Mouse (Mus musculus) cortical plate, adult 2 months (tissue): ENCODE results near the gene Rap1gap.

Source experiments
- CTCF ChIP-seq: fragments of 200-500 bp; IDR thresholded peaks from 2 replicates; pipeline ENCODE4 v1.5.1; 2011; ENCODE audit warnings: mild to moderate bottlenecking, control low read depth, low read length; ENCODE audit not compliant: insufficient read depth; ENCODE audit errors: extremely low read depth
- POLR2A ChIP-seq: fragments of 200-500 bp; IDR thresholded peaks from 2 replicates; pipeline ENCODE4 v1.6.1; 2011; ENCODE audit warnings: mild to moderate bottlenecking, low read length, control low read depth; ENCODE audit not compliant: insufficient read depth; ENCODE audit errors: extremely low read depth

DNA sequence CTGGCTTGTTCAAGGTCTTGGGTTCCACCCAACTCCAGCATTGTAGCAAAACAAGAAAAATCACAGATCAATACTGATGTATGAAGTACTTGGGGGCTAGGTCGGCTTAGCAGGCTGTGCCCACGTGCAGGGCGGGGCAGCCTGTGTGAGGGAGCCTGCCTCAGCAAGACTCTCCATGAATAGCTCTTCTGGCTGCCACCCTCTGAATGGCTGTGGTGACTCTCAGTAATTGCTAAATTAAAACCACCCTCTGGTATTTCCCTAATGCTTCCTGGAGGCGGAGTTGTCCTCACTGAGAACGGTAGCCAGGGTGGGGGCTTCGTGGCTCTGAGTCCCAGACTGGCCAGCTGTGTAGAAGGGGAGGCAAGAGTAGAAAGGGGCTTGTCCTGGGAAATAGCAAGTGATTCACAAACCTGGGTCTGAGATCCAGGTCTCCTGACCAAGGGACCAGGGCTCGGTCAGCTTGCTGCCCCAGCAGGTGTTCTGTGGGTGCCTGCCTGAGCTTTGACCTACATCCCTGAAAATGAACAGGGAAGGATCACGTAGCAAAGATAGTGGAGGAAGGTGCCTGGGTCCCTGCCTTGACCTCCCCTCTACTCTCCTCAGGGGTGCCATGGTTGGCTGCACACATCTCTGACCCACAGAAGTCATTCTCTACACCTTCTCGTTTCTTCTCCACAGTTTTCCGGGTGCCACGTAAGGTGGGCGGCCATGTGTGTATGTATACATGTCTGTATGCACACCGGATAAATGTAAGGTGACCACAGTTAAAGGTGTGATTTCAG, 12.4 kb downstream of the Rap1gap start:
- TF ChIP-seq POLR2A: no peak
- no peak for TF ChIP-seq CTCF
